Mouse (Mus musculus): ENCODE data around the gene 1700029F12Rik. TPM values are rescaled to one million over a fixed set of nuclear protein-coding genes. Genes with fewer than 3 reads are reported as not detected.

1700029F12Rik gene
- total RNA-seq, 2 experiments from 2014 or later: not detected

Other genes with a start within 250 kb of the 1700029F12Rik start
- gene Gcnt4, start 109.7 kb downstream of the 1700029F12Rik start, total RNA-seq (2021): 1 to 10 TPM; 2.0 to 2.3 TPM
- 10 to 100 TPM; 35.0 to 37.2 TPM for gene Fam169a, start 32.9 kb upstream of the 1700029F12Rik start, total RNA-seq (2021)
- gene Gm6169, start 64.9 kb upstream of the 1700029F12Rik start, total RNA-seq (2021): under 1 TPM in 1 of 2 experiments, not detected in 1; 0.50 TPM
- 10 to 100 TPM; 27.3 to 30.4 TPM for gene Gfm2, start 103.6 kb upstream of the 1700029F12Rik start, total RNA-seq (2021)
- 10 to 100 TPM; 44.5 to 49.0 TPM for gene Nsa2, start 103.6 kb upstream of the 1700029F12Rik start, total RNA-seq (2021)
- 100 to 1,000 TPM; 117 to 122 TPM for gene Hexb, start 164.0 kb upstream of the 1700029F12Rik start, total RNA-seq (2021)
- 100 to 1,000 TPM; 689 to 742 TPM for gene Enc1, start 206.7 kb upstream of the 1700029F12Rik start, total RNA-seq (2021)

All from layer of hippocampus, postnatal 36 days (tissue).